Mouse (Mus musculus) brown adipose tissue, adult 24 weeks (tissue): Measurements from ENCODE around the gene A830018L16Rik. TPM values are rescaled to one million over a fixed set of nuclear protein-coding genes. Genes with fewer than 3 reads are reported as not detected.
"Not testable (repeated sequence)": the region's sequence is repeated elsewhere in the genome, so short reads cannot be mapped to it uniquely, and the experiment has no call there.

ENCODE experiments used
- H3K27ac ChIP-seq: fragments of 200-500 bp; replicated peaks from 2 replicates; pipeline ENCODE4 v1.5.1; 2012; ENCODE audit warnings: low read depth, mild to moderate bottlenecking, low read length
- H3K4me1 ChIP-seq: fragments of 200-500 bp; 2 replicates; pipeline ENCODE4 v1.6.1; 2012; ENCODE audit warnings: low read length, mixed read lengths; ENCODE audit not compliant: control insufficient read depth, insufficient read depth, insufficient read length
- H3K4me3 ChIP-seq: fragments of 200-500 bp; 2 replicates; pipeline ENCODE4 v1.5.1; 2012; ENCODE audit warnings: low read depth, mild to moderate bottlenecking, low read length, moderate library complexity; ENCODE audit not compliant: insufficient read depth
- polyA plus RNA-seq: library from polyadenylated mRNA; stranded (reverse); fragments of >200 nt; gene quantifications from 2 replicates; pipeline ENCODE4 v1.2.4, GENCODE M21; 2012; ENCODE audit not compliant: missing spikeins, insufficient read depth, insufficient read length

Gene A830018L16Rik
- 11.3 and 15.7 TPM in 2 replicates for polyA plus RNA-seq

DNA sequence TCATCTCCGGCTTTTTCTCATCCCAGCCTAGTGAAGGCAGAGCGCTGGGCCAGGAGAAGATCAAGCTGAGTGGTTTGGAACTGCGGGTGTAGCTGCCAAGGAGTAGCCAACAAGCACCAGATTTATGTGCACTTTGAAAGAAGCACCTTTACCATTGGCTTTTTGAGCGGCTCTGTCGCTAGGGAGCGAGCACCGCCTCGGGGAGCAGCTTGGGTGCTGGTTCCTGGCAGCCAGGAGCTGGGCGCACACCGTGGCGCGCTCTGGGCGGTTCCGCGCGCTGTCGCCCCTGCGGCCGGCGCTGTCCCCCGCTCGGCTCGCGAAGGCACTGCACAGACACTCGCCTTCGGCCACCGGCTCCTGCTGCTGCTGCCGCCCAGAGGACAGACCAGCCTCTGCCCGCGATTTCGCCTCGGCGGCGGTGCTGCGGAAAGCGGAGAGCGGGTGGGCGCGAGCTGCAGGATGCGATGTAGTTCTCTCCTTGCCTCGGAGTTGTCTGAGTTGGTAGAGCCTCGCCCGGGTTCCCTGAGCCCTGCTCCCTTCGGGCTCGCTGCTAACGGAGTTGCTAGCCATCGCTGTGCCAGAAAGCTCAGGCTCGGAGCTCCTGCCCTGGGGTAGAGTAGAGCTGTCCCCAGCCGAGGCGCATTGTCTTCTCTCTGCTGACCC, at the start of gene A830018L16Rik:
A830018L16Rik (plus strand) TSS at position 212 of the 663 bp plus-strand sequence.
- H3K4me3 ChIP-seq: peak within 1 kb of the TSS; percentile 67
- no peaks in the 10 kb centered on the region for H3K4me1 ChIP-seq
- H3K27ac ChIP-seq: peak within 1 kb of the TSS; percentile 36

DNA sequence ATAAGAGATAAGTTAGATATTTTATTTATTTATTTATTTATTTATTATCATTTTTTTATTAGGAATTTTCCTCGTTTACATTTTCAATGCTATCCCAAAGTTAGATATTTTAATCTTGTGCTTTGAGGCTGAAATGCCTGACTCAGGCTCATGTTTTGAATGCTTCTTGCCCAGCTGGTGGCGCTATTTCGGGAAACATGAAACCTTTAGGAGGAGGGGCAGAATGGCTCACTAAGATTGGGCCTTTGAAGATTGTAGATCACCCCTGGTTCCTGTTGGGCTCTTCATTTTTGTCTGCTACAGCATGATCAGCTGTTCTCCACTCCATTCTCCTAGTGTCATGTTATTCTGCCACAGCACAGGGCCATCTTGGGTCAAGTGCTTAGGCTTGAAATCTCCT, 28.1 kb upstream of the A830018L16Rik start:
- Histone ChIP-seq H3K4me3 (no peak overlapping the region), H3K4me1 (no peaks in the 10 kb centered on the region), H3K27ac (no peak overlapping the region)

DNA sequence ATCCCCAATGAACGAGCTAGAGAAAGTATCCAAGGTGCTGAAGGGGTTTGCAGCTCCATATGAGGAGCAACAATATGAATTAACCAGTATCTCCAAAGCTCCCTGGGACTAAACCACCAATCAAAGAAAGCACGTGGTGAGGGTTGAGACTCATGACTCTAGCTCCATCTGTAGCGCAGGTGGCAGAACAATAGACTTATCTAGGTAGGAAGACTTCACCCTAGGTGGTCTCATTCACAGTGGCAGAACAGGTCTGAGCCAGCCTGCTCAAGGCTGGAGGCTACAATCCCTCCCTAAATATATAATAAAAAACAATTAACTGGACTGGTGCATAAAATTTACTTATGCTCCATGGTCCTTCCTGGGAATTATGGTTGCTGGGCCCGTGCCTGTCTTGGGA, 18.5 kb upstream of the A830018L16Rik start:
- no peak overlapping the region for H3K27ac ChIP-seq
- no peak overlapping the region for H3K4me3 ChIP-seq
- H3K4me1 ChIP-seq: no peaks in the 10 kb centered on the region

DNA sequence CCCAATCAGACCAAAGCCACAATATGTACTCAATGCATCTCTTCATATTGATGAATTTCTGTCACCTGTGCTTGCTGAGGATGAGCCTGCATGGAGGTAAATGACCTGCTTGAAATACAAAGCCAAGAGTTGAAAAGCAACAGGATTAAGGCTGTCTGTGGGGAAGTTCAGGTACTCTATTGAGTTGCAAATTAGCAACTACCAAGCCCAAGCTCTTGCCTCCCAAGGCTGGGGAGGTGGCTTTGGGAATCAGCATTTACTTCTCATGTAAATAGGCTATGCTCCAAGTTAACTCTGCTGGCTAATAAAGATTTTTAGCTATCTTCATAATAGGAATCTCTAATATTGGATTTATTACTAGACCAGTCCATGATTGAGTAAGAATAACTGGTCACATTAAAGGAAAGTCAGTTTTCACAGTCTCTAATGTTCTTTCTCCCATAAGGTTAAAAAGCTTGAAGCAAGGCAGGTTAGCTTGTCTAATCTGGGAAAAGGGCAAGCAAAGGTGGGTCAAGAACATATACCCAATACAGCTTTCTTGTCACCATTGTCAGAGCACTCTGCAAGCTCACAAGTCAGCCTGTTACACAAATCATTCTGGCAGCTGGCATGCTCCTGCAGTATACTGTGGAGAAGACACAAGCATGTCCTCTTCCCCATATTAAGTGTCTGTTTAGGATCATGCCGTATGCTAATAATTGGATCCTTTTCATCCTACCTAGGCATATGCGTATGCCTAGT, 17.7 kb upstream of the A830018L16Rik start:
- Histone ChIP-seq H3K27ac (no peak overlapping the region), H3K4me3 (no peak overlapping the region), H3K4me1 (no peaks in the 10 kb centered on the region)

DNA sequence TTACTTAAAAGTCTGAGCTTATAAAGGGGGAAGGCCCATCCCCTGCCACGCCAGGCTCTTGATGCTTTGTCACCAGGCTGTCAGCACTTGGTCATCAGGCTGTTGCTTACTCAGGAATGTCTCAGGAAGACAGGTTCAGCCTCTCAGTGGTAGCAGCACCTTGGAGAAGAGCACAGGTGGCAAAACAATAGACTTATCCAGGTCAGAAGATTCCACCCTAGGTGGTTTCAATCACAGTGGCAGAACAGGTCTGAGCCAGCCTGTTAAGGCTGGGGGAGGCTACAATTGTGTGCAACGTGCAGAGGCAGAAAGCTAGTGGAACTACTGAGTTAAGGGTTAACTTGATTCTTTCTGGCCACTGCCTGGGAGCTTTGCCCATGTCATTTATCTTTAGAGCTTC, 12.7 kb upstream of the A830018L16Rik start:
- Histone ChIP-seq H3K4me3 (no peak overlapping the region), H3K4me1 (no peaks in the 10 kb centered on the region), H3K27ac (no peak overlapping the region)

DNA sequence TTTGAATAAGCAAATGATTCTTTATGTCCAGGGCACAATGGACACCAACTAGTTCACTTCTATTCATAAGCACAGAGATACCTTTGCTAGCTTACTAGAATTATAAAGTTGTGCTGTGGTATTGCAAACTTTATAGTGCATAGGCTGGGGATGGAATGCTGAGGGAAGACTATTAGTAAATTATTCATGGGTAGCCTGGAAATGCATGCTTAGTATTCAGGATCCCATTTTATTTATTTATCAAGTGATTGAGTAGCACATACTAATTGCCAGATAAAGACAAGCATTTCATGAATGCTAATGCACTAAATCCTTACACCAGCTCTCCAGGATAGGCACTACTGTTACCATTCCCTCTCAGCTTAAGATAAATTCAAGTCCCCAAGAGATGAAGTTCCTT, 8.4 kb upstream of the A830018L16Rik start:
- Histone ChIP-seq H3K4me1 (no peaks in the 10 kb centered on the region), H3K27ac (no peak overlapping the region), H3K4me3 (no peak overlapping the region)

DNA sequence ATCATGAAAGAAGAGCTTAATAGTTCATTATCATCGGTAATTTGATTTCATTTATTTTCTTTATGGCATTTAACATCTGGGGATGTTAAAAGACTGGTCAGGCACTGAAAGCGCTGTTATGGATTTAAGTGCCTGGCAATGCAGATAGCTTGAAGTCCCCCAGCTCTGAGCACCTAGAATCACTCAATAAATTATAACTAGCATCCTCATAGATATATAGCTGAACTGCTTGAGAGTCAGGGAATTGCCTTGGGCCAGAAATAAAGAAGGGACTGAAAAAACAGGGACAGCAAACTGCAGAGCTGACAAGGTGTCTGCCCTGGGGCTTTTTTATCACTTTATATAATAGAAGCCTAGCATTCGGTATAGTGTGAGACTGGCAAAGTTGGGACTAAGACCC, 7.9 kb upstream of the A830018L16Rik start:
- Histone ChIP-seq H3K4me1 (no peaks in the 10 kb centered on the region), H3K27ac (no peak overlapping the region), H3K4me3 (no peak overlapping the region)

DNA sequence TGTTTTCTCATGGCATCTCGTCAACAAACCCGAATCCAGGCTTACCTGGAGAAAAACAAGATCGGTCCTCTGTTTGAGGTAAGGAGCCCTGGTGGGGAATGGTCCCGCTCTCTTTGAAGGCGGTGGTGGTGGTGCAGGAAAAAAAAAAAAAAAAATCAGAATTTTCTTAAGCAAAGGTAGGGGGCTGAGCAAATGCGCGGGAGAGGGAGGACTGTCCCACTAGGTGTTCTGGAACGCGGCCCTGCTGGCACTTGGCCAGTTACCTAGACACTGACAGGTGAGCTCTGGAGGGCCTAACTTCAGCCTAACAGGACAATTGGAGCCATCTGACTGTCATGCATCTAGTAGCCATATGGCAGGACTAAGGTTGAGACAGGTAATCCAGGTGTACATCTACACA, 655 bp downstream of the A830018L16Rik start:
- peak overlapping the region; percentile 67 for H3K4me3 ChIP-seq
- H3K27ac ChIP-seq: no peak overlapping the region
- no peaks in the 10 kb centered on the region for H3K4me1 ChIP-seq

DNA sequence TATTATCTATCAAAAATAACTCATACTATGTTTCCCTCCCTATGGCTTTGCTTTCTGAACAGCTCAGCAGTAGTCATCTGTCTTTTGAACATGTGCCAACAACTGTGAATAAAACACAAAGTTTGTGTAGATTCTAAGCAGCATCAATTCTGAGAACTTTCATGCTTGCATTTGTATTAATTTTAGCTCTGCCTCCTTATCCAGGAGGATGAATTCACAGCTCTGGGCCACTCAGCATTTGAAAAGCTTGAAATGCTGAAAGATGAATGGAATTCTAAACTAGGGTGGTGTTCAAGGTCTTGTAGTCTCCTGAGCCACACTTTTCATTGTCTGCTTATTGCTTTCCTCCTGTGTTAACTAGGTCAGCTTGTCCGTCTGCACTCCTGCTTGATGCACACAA, 13.4 kb downstream of the A830018L16Rik start:
- H3K4me3 ChIP-seq: no peak overlapping the region
- H3K27ac ChIP-seq: no peak overlapping the region
- H3K4me1 ChIP-seq: no peaks in the 10 kb centered on the region

DNA sequence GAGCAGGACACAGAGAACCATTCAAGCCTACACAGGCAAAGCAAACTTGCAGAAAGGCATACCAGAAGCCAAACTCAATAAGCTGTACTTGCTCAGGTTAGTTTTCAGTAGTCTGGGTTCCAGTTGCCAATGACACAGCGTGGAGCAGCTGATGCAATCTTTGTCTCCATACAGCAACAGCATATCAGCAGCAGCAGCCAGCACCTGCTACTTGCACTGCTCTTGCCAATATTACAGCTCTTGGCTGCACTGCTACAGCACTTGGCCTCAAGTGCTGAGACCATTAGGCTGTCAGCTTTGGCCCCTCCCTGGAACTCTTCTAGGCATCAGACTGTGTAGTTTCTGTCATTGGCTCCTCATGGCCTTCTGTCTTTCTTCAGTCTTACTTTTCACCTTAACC, 44.4 kb downstream of the A830018L16Rik start:
- Histone ChIP-seq H3K27ac (peak overlapping the region; percentile 72), H3K4me1 (0 out of 2 replicates have a peak, but pooled peaks cover 7% of the 10 kb centered on the region), H3K4me3 (no peak overlapping the region)

DNA sequence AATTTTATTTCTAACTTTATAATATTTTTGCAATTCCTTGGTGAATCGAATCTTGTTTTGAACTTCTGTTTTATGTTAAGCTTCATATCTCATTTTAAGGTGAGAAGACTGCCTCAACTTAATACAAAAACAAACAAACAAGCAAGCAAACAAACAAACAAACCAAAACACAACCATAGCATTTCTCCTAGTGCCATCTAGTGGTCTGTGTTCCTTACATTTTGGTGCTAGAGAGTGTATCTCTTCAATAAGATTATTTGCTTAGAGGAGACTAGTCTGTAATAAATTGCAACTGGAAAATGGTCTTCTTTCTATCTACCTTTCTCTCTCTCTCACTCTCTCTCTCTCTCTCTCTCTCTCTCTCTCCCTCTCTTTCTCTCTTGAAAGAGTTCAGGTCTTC, 52.4 kb downstream of the A830018L16Rik start:
- Histone ChIP-seq H3K4me3 (no peak overlapping the region), H3K4me1 (no peaks in the 10 kb centered on the region), H3K27ac (no peak overlapping the region)

DNA sequence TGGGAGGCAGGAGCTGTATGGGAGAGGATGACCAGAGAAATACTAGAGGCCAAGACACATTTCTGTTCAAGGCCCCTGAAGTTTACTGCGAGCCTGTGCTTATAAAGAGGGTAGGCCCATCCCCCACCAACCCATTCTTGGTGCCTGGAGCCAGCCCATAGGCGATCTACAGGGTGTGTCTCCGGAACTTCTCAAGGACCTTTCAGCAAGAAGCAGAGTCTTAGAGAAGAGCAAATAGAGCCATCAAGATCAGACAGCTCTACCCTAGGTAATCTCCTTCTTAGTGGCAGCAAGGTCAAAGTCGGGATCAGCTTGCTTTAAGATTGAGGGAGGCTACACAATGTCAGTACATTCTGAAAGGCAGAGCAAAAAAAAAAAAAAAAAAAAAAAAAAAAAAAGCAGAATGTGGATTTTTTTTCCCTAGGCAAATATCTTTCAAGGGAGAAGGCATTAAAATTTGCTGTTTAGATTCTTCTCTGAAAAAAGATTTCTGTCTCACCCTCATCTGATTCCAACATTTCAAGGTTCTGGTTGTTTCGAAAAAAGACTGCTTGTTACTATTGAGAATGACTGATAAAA, 53.2 kb downstream of the A830018L16Rik start:
- Histone ChIP-seq H3K4me1 (no peaks in the 10 kb centered on the region), H3K4me3 (no peak overlapping the region), H3K27ac (no peak overlapping the region)

DNA sequence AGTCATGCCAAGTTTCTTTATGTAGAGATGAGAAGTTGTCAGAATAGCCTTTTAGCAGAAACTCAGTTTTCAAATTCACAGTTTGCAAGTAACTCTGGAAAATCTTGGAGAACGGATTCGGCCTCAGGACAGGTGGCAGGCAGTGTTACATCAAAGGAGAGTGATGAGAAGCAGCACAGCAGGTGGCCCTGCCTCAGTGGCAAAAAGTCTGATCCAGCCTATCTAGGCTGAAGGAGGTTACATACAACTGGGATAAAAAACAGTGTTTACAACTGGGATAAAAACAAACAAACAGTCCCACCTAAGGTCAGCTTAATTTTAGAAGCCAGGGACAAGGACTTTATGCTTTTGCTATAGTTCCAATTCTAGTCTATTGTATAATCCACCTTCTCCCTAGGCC, 79.0 kb downstream of the A830018L16Rik start:
- H3K27ac ChIP-seq: no peak overlapping the region
- H3K4me3 ChIP-seq: no peak overlapping the region

DNA sequence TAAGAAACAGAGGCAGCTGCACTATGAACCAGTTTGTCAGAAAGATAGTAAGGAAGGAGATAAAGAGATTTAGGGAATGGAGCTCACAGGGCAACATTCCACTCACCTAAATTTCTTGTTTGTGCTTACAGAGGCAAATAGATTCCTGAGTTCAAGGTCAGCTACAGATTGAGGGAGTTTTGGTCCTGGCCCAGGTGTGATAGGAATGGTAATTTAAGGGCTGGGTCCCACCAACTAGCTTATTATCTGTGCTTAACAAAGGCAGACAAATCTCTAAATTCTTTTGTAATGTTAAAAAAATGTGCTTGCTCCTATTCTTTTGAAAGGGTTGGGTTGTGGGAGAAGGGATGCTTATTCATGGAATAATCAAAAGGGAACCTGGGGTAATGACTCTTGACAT, 87.7 kb downstream of the A830018L16Rik start:
- Histone ChIP-seq H3K4me1 (no peaks in the 10 kb centered on the region), H3K27ac (no peak overlapping the region), H3K4me3 (no peak overlapping the region)

More for the DNA sequence above, 79.0 kb downstream of the A830018L16Rik start:
- H3K4me1 ChIP-seq: no peaks in the 10 kb centered on the region

DNA sequence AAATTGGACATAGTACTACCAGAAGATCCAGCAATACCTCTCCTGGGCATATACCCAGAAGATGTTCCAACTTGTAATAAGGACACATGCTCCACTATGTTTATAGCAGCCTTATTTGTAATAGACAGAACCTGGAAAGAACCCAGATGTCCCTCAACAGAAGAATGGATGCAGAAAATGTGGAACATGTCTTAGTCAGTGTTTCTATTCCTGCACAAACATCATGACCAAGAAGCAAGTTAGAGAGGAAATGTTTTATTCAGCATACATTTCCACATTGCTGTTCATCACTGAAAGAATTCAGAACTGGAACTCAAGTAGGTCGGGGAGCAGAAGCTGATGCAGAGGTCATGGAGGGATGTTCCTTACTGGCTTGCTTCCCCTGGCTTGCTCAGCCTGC, 135.9 kb downstream of the A830018L16Rik start:
- H3K4me3 ChIP-seq, H3K4me1 ChIP-seq, H3K27ac ChIP-seq: not testable (repeated sequence)

DNA sequence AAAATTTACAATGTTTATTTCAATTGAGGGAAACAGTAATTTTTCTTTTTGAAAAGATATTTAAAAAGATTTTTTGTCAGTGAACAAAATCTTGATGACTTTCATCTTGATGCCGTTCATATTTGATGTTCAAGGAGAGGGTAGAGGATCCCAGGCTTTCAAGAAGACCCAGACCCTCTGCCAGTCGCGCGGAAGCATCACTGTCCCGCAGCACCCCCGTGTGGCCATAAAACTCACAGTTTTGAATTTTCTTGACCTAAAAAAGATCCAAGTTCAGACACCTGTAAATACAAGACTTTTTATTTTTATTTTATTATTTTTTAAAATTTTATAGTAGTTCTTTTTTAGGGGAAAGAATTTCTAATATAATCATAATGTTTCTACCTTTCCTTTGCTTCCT, 151.4 kb downstream of the A830018L16Rik start:
- no peak overlapping the region for H3K27ac ChIP-seq
- no peak overlapping the region for H3K4me3 ChIP-seq
- H3K4me1 ChIP-seq: no peaks in the 10 kb centered on the region
